Mouse (Mus musculus) kidney, postnatal 14 days (tissue): ENCODE measurements around the gene Scgb2b12.
"Not testable (repeated sequence)": the region's sequence is repeated elsewhere in the genome, so short reads cannot be mapped to it uniquely, and the experiment has no call there.

ENCODE experiments used
- DNase-seq: peaks from one replicate; pipeline ENCODE4 v3.0.0; 2022; ENCODE audit warnings: mixed read lengths

Scgb2b12 gene

DNA sequence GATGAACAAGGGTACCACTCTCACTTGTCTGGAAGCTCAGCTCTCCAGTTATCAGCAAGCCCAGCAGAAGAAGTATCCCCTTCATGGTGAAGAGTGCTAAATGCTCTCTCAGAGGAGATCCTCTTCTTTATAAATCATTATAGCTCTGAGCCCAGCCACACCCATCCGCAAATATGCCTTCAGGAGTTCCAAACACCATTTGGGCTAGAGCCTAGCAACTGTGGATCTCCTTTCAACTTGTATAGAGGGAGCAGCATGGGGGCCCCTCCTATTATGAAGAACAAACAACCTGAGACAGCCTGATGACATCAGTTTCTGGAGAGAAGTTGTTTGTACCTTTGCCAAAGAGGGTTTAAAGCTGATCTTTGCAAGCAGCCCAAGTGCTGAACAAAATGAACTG lies at the start of gene Scgb2b12:
Gene Scgb2b12 (minus strand): TSS at position 101 of the 400 bp plus-strand sequence.
- DNase-seq, result not testable (repeated sequence)

DNA sequence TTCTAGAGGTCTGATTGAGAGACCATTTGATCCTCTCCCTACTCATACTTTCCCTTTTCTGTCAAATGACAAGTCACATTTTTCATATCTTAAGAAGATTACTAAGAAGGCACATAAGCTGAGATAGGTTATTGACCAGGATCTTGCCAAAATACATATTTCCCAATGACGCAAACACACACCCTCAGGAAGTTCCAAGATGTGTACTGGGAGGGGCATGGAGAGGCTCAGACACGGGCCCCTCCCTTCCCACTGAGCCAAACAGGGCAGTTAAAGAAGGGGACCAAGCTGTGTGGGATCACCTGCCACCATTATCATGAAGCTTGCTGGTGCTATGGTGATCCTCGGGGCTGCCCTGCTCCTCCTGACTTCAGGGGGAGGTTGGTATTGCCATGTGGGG lies 6.8 kb upstream of the Scgb2b12 start, which contains the start of gene Scgb1b12:
Gene Scgb1b12 (plus strand): TSS at position 301 of the 400 bp plus-strand sequence.
- DNase-seq, result not testable (repeated sequence)
